Mouse (Mus musculus) mature B cell (primary cell): ENCODE data around the gene Gm17727.
"Not testable (repeated sequence)": the region's sequence is repeated elsewhere in the genome, so short reads cannot be mapped to it uniquely, and the experiment has no call there.

Experiments used
- in situ Hi-C: fragments of 300-500 bp; cut with MboI; formaldehyde crosslinking; loops from 2 replicates; pipeline ENCODE4 v1.14.3; 2019

Gene Gm17727

GRCm38 (mm10) chr9:35778009-35778408 lies at the start of gene Gm17727:
Gene Gm17727, minus strand, starts transcription at chr9:35778109.
- in situ Hi-C loops, result no loop called here

DNA sequence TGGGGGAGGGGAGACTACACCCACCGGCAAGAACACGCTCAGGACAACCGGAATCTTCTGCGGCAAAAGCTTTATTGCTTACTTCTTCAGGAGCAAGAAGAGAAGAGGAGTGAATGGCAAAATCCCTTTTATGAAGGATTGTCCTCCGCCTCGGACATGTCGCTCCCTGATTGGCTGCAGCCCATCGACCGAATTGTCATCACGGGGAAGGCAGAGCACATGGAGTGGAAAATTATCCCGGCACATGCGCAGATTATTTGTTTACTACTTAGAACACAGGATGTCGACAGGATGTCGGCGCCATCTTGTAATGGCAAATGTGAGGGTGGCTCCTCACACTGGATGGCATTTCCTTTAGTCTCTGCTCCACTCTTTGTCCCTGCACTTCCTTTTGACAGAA lies 40.0 kb upstream of the Gm17727 start:
- in situ Hi-C loops, result not testable (repeated sequence)

GRCm38 (mm10) chr9:35798146-35798545 lies 20.2 kb upstream of the Gm17727 start:
- in situ Hi-C loops, result no loop called here

- in situ Hi-C loops, result no loop called here
Observed at GRCm38 (mm10) chr9:35790001-35790400, 12.1 kb upstream of the Gm17727 start, which contains the start of the genes Gm27235 and D730048I06Rik. Gene Gm27235, minus strand, starts transcription at chr9:35790101. Gene D730048I06Rik, minus strand, starts transcription at chr9:35790112.

GRCm38 (mm10) chr9:35756843-35757242 lies 21.1 kb downstream of the Gm17727 start:
- in situ Hi-C loops, result no loop called here

GRCm38 (mm10) chr9:35740749-35741148 lies 37.2 kb downstream of the Gm17727 start, which contains the start of gene Gm17677:
Gene Gm17677, plus strand, starts transcription at chr9:35741049.
- in situ Hi-C loops, result no loop called here
